Mouse (Mus musculus) liver, adult 10 weeks (tissue): ENCODE results near the gene Clcn3. TPM values are rescaled to one million over a fixed set of nuclear protein-coding genes. Genes with fewer than 3 reads are reported as not detected.

ENCODE experiments used
- polyA plus RNA-seq: library from polyadenylated mRNA; stranded (reverse); fragments of 350-450 nt; fragmentation: Illumina TruSeq; extraction: RNeasy Lipid Tissue Mini Kit (QIAGEN cat#74804); gene quantifications from one replicate; pipeline ENCODE4 v1.2.3, GENCODE M21; 2014; ENCODE audit warnings: low read depth, low replicate concordance

Gene Clcn3
- polyA plus RNA-seq: 46.1 TPM

GRCm38 (mm10) chr8:60982701-60983687 is at the start of gene Clcn3:
Clcn3 (minus strand) TSS chr8:60983300.

GRCm38 (mm10) chr8:60992910-60993638 is 10.0 kb upstream of the Clcn3 start, which contains the start of gene Nek1:
Nek1 (plus strand) TSS chr8:60993195.

GRCm38 (mm10) chr8:60889843-60890519 is 93.1 kb downstream of the Clcn3 start, which contains the start of gene Hpf1:
Hpf1 (plus strand) TSS chr8:60890418.

Other genes starting within 250 kb of the Clcn3 start
- 21.3 TPM for gene Hpf1, start 92.9 kb downstream of the Clcn3 start, polyA plus RNA-seq
- 12.7 TPM for gene Nek1, start 9.9 kb upstream of the Clcn3 start, polyA plus RNA-seq
- 1.3 TPM for gene Sh3rf1, start 240.6 kb upstream of the Clcn3 start, polyA plus RNA-seq